Mouse (Mus musculus): ENCODE data around the gene Slc11a2. TPM values are rescaled to one million over a fixed set of nuclear protein-coding genes. Genes with fewer than 3 reads are reported as not detected.

Gene Slc11a2
- polyA plus RNA-seq, 1 experiment from 2014 or later: 12.2 TPM

DNA sequence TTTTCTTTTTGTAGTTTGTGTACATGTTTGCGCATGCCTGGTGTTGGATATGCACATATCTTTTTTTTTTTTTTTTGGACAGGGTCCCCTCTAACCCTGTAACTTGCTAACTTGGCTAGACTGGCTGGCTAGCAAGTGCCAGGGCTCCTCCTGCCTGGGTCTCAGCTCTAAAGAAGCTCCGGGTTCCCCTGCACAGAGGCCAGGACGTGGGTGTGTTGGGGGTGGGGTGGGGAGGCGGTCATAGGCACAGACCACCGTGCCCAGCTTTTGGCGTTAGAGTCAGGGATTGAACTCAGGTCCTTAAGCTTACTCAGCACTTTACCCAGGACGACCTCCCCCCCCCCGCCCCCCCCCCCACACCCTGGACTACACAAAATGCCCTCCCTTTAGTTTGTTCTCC lies 42.9 kb upstream of the Slc11a2 start:
- H3K4me3 ChIP-seq (ENCODE audit: low read depth, low read length): no peak overlapping the region
- H3K36me3 ChIP-seq (ENCODE audit: control insufficient read depth, insufficient read depth, low read length): no peaks in the 10 kb centered on the region
- H3K4me2 ChIP-seq (replicated peaks; ENCODE audit: low read depth): no peak overlapping the region
- H3K4me1 ChIP-seq (replicated peaks; ENCODE audit: control insufficient read depth, insufficient read depth): peaks cover 2% of the 10 kb centered on the region; the same call in 1 of the 2 replicates
- no peak for TF ChIP-seq EP300 (optimal IDR thresholded peaks at IDR 0.05)
- DNase-seq (ENCODE audit: low spot score) (no peak), ATAC-seq (ENCODE audit: low FRiP score, low TSS enrichment) (no peak)
- 41% methylated on average over 8 of the region's 8 CpGs for WGBS
- no peaks in the 10 kb centered on the region for H3K9me3 ChIP-seq (ENCODE audit: control insufficient read depth, low read length)
- H3K27me3 ChIP-seq (ENCODE audit: control insufficient read depth, insufficient read depth, low read length): no peaks in the 10 kb centered on the region
- 0 out of 2 replicates have a peak overlapping the region, but pooled peaks have one; percentile 23 for H3K9ac ChIP-seq (ENCODE audit: low read length)
- H3K27ac ChIP-seq (replicated peaks): no peak overlapping the region

DNA sequence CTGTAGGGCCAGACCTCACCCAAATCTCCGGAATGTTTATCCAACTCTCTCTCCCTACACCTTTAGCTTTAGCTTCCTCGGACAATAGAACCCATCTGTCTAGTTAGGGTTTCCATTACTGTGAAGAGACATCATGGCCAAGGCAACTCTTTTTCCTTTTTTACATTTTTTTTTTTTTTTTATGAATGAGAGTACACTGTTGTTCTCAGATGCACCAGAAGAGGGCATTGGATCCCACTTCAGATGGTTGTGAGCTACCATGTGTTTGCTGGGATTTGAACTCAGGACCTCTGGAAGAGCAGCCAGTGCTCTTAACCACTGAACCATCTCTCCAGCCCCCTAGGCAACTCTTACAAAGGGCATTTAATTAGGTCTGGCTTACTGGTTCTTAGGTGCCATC lies 40.6 kb upstream of the Slc11a2 start:
- Histone ChIP-seq H3K4me3 (ENCODE audit: low read depth, low read length) (no peak overlapping the region), H3K9me3 (ENCODE audit: control insufficient read depth, low read length) (no peaks in the 10 kb centered on the region), H3K27me3 (ENCODE audit: control insufficient read depth, insufficient read depth, low read length) (no peaks in the 10 kb centered on the region), H3K4me2 (replicated peaks; ENCODE audit: low read depth) (no peak overlapping the region), H3K27ac (replicated peaks) (no peak overlapping the region), H3K9ac (ENCODE audit: low read length) (no peak overlapping the region), H3K36me3 (ENCODE audit: control insufficient read depth, insufficient read depth, low read length) (no peaks in the 10 kb centered on the region), H3K4me1 (replicated peaks; ENCODE audit: control insufficient read depth, insufficient read depth) (peaks cover 2% of the 10 kb centered on the region; the same call in 1 of the 2 replicates)
- ATAC-seq (ENCODE audit: low FRiP score, low TSS enrichment) (no peak), DNase-seq (ENCODE audit: low spot score) (no peak)
- no peak for TF ChIP-seq EP300 (optimal IDR thresholded peaks at IDR 0.05)
- TF ChIP-seq CTCF (IDR thresholded peaks at IDR 0.05; ENCODE audit: low read depth): peak; percentile 48
- WGBS: 67% methylated on average over 2 of the region's 2 CpGs

DNA sequence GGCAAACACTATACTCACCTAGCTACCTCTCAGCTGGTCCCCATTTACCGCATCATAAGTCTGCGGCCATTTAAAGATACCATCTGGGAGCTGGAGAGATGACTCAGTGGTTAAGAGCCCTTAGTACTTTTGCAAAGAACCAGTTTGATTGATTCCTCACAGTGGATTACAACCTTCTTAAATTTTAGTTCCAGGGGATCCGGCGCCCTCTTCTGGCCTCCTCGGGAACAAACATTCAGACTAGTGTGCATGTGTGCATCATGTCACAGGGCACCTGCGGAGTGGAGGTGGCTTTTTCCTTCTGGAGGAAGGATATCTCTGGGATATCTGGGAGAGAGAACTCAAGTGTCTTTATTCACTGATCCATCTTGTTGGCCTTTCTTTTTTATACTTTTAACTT lies 38.8 kb upstream of the Slc11a2 start:
- no peaks in the 10 kb centered on the region for H3K27me3 ChIP-seq (ENCODE audit: control insufficient read depth, insufficient read depth, low read length)
- DNase-seq (ENCODE audit: low spot score): peak; percentile 79
- 26% methylated on average over 6 of the region's 6 CpGs for WGBS
- TF ChIP-seq CTCF (IDR thresholded peaks at IDR 0.05; ENCODE audit: low read depth): peak; percentile 81
- no peak for TF ChIP-seq EP300 (optimal IDR thresholded peaks at IDR 0.05)
- H3K4me2 ChIP-seq (replicated peaks; ENCODE audit: low read depth): no peak overlapping the region
- no peaks in the 10 kb centered on the region for H3K4me1 ChIP-seq (replicated peaks; ENCODE audit: control insufficient read depth, insufficient read depth)
- ATAC-seq (ENCODE audit: low FRiP score, low TSS enrichment): peak; percentile 41
- no peak overlapping the region for H3K4me3 ChIP-seq (ENCODE audit: low read depth, low read length)
- no peak overlapping the region for H3K27ac ChIP-seq (replicated peaks)
- H3K36me3 ChIP-seq (ENCODE audit: control insufficient read depth, insufficient read depth, low read length): no peaks in the 10 kb centered on the region
- H3K9ac ChIP-seq (ENCODE audit: low read length): no peak overlapping the region
- H3K9me3 ChIP-seq (ENCODE audit: control insufficient read depth, low read length): no peaks in the 10 kb centered on the region

DNA sequence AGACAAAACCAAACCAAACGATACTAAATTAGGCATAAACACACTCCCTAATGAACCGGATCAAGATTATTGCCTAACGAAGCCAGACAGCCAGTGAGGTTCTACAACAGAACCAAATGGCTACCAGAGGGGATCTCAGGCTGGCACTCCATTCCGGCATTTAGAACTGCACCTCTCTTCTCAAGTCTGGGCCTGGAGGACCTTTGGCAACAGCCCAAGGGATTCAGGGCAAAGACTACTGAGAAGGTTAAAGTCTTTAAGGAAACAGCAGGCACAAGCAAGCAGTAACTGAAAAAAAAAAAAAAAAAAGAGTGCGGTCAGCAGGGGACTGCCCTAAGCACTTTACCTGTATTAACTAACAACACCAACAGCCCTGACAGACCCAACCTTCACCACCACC lies 37.2 kb upstream of the Slc11a2 start:
- 86% methylated on average over 4 of the region's 5 CpGs for WGBS
- no peak overlapping the region for H3K9ac ChIP-seq (ENCODE audit: low read length)
- TF ChIP-seq EP300 (optimal IDR thresholded peaks at IDR 0.05): no peak
- TF ChIP-seq CTCF (IDR thresholded peaks at IDR 0.05; ENCODE audit: low read depth): no peak
- no peak overlapping the region for H3K4me3 ChIP-seq (ENCODE audit: low read depth, low read length)
- DNase-seq (ENCODE audit: low spot score) (no peak), ATAC-seq (ENCODE audit: low FRiP score, low TSS enrichment) (no peak)
- H3K4me1 ChIP-seq (replicated peaks; ENCODE audit: control insufficient read depth, insufficient read depth): no peaks in the 10 kb centered on the region
- H3K4me2 ChIP-seq (replicated peaks; ENCODE audit: low read depth): no peak overlapping the region
- H3K27ac ChIP-seq (replicated peaks): no peak overlapping the region
- no peaks in the 10 kb centered on the region for H3K36me3 ChIP-seq (ENCODE audit: control insufficient read depth, insufficient read depth, low read length)
- no peaks in the 10 kb centered on the region for H3K27me3 ChIP-seq (ENCODE audit: control insufficient read depth, insufficient read depth, low read length)
- no peaks in the 10 kb centered on the region for H3K9me3 ChIP-seq (ENCODE audit: control insufficient read depth, low read length)

DNA sequence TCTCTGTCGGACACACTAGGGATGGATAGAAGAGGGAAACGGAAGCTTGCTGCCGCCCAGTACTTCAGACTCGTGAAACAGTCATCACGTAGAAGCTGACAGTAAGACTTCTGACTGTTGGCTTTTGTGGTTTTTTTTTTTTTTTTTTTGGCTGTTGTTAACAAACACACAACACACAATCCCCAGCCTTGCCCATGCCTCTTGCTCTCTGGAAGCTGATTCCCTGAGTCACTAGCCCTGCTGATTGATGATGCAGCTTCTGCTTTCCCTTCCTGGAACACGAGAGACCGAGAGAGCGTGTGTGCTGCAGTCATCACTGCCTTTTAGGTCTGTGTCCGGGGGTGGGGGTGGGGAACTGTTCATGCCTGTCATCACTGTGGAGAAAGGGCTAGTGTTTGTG lies 36.8 kb upstream of the Slc11a2 start:
- ATAC-seq (ENCODE audit: low FRiP score, low TSS enrichment): no peak
- Histone ChIP-seq H3K4me1 (replicated peaks; ENCODE audit: control insufficient read depth, insufficient read depth) (no peaks in the 10 kb centered on the region), H3K9ac (ENCODE audit: low read length) (no peak overlapping the region), H3K27me3 (ENCODE audit: control insufficient read depth, insufficient read depth, low read length) (no peaks in the 10 kb centered on the region), H3K36me3 (ENCODE audit: control insufficient read depth, insufficient read depth, low read length) (no peaks in the 10 kb centered on the region), H3K4me3 (ENCODE audit: low read depth, low read length) (no peak overlapping the region), H3K27ac (replicated peaks) (no peak overlapping the region), H3K4me2 (replicated peaks; ENCODE audit: low read depth) (no peak overlapping the region), H3K9me3 (ENCODE audit: control insufficient read depth, low read length) (no peaks in the 10 kb centered on the region)
- WGBS: 69% methylated on average over 9 of the region's 9 CpGs
- no peak for TF ChIP-seq CTCF (IDR thresholded peaks at IDR 0.05; ENCODE audit: low read depth)
- TF ChIP-seq EP300 (optimal IDR thresholded peaks at IDR 0.05): no peak
- DNase-seq (ENCODE audit: low spot score): no peak

DNA sequence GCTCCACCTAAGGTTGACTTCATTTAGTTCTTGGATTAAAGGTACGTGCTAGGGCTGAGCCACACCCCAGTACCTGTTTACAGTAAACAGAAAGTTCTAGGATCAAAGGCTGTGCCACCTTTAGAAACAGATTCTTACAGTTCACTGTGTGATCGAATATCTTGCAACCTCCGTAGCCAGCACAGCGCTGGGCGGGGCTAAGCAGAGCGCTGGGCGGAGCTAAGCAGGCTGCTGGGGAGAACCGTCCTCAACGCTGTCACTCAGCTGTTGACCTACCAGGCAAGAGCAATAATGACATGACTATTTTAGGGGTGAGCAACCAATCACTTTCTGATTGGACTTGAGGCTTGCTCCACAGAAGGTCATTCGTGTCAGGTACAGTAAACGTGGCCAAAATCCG lies 36.1 kb upstream of the Slc11a2 start:
- DNase-seq (ENCODE audit: low spot score) (peak; percentile 70), ATAC-seq (ENCODE audit: low FRiP score, low TSS enrichment) (peak; percentile 67)
- Histone ChIP-seq H3K9ac (ENCODE audit: low read length) (no peak overlapping the region), H3K4me3 (ENCODE audit: low read depth, low read length) (no peak overlapping the region), H3K9me3 (ENCODE audit: control insufficient read depth, low read length) (no peaks in the 10 kb centered on the region), H3K4me1 (replicated peaks; ENCODE audit: control insufficient read depth, insufficient read depth) (no peaks in the 10 kb centered on the region), H3K27me3 (ENCODE audit: control insufficient read depth, insufficient read depth, low read length) (no peaks in the 10 kb centered on the region), H3K36me3 (ENCODE audit: control insufficient read depth, insufficient read depth, low read length) (no peaks in the 10 kb centered on the region), H3K27ac (replicated peaks) (no peak overlapping the region), H3K4me2 (replicated peaks; ENCODE audit: low read depth) (no peak overlapping the region)
- 9% methylated on average over 12 of the region's 12 CpGs for WGBS
- TF ChIP-seq EP300 (optimal IDR thresholded peaks at IDR 0.05) (no peak), CTCF (IDR thresholded peaks at IDR 0.05; ENCODE audit: low read depth) (no peak)

Measured in stomach, postnatal 0 days (tissue).